Mouse (Mus musculus) olfactory bulb, adult 2 months (tissue): ENCODE measurements around the gene Rgma. TPM values are rescaled to one million over a fixed set of nuclear protein-coding genes. Genes with fewer than 3 reads are reported as not detected.
A peak's percentile ranks its signal among the peaks of the same experiment; 100 is the strongest.

Experiments
- H3K27ac ChIP-seq: fragments of 200-500 bp; 2 replicates; pipeline ENCODE4 v1.5.1; 2012; ENCODE audit warnings: low read depth, low read length; ENCODE audit not compliant: insufficient read depth
- H3K4me1 ChIP-seq: fragments of 200-500 bp; 2 replicates; pipeline ENCODE4 v1.6.1; 2012; ENCODE audit warnings: low read length; ENCODE audit not compliant: control insufficient read depth, insufficient read depth
- H3K4me3 ChIP-seq: fragments of 200-500 bp; 2 replicates; pipeline ENCODE4 v1.5.1; 2012; ENCODE audit warnings: mild to moderate bottlenecking, low read depth, low read length, moderate library complexity; ENCODE audit not compliant: insufficient read depth
- CTCF ChIP-seq: fragments of 200-500 bp; IDR thresholded peaks from 2 replicates; pipeline ENCODE4 v1.5.1; 2012; ENCODE audit warnings: low read depth, mild to moderate bottlenecking, low read length, moderate library complexity; ENCODE audit not compliant: insufficient read depth
- POLR2A ChIP-seq: fragments of 200-500 bp; IDR thresholded peaks from 2 replicates; pipeline ENCODE4 v1.6.1; 2012; ENCODE audit warnings: mild to moderate bottlenecking, low read depth, low read length, moderate library complexity; ENCODE audit not compliant: insufficient read depth
- WGBS: fragments of 180-500 bp; shearing (Covaris S2); methylation state at CpG from one replicate; pipeline ENCODE4 v1.1.7; 2018; 5-methylcytosine and 5-hydroxymethylcytosine counted together
- polyA plus RNA-seq: library from polyadenylated mRNA; stranded (reverse); fragments of >200 nt; gene quantifications from 2 replicates; pipeline ENCODE4 v1.2.4, GENCODE M21; 2012; ENCODE audit warnings: low replicate concordance; ENCODE audit not compliant: missing spikeins, insufficient read depth, insufficient read length

Rgma gene
- polyA plus RNA-seq, 1 experiment: not detected

- TF ChIP-seq POLR2A (no peak), CTCF (0 out of 2 replicates have a peak, but pooled peaks have one; percentile 37)
- Histone ChIP-seq H3K4me1 (peaks cover 11% of the 10 kb centered on the region), H3K4me3 (no peak overlapping the region), H3K27ac (no peak overlapping the region)
- 21% methylated on average over 12 of the region's 12 CpGs for WGBS
These were observed 47.2 kb downstream of the Rgma start for GRCm38 (mm10) chr7:73422223-73423113.

GRCm38 (mm10) chr7:73423236-73423635 is 47.9 kb downstream of the Rgma start:
- peaks cover 11% of the 10 kb centered on the region for H3K4me1 ChIP-seq
- no peak overlapping the region for H3K4me3 ChIP-seq
- H3K27ac ChIP-seq: no peak overlapping the region
- no peak for TF ChIP-seq POLR2A
- TF ChIP-seq CTCF: no peak
- WGBS: 65% methylated on average over 13 of the region's 13 CpGs

GRCm38 (mm10) chr7:73424243-73424642 is 48.9 kb downstream of the Rgma start:
- TF ChIP-seq CTCF (no peak), POLR2A (no peak)
- 37% methylated on average over 3 of the region's 3 CpGs for WGBS
- H3K4me3 ChIP-seq: no peak overlapping the region
- no peak overlapping the region for H3K27ac ChIP-seq
- peaks cover 11% of the 10 kb centered on the region for H3K4me1 ChIP-seq

- TF ChIP-seq POLR2A: no peak
- no peak for TF ChIP-seq CTCF
- H3K4me3 ChIP-seq: no peak overlapping the region
- H3K4me1 ChIP-seq: peaks cover 11% of the 10 kb centered on the region
- no peak overlapping the region for H3K27ac ChIP-seq
- 51% methylated on average over 3 of the region's 3 CpGs for WGBS
These were observed 49.4 kb downstream of the Rgma start for GRCm38 (mm10) chr7:73424705-73425104.

DNA sequence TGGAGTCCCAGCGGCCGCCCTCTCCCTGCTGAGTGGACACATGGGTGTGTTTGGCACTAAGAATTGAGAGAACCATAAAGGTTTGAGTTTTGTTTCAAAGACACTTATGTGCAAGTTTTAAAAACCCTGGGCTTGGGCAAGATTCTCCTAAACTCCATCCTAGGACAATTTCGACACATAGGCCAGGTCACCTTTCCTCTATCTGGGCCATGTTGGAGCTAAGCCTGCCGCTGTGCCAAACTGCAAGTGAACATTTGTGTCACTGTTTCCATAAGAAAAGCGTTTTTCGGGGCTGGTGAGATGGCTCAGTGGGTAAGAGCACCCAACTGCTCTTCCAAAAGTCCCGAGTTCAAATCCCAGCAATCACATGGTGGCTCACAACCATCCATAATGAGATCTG is 50.1 kb downstream of the Rgma start:
- Histone ChIP-seq H3K4me3 (no peak overlapping the region), H3K4me1 (peaks cover 11% of the 10 kb centered on the region), H3K27ac (no peak overlapping the region)
- 93% methylated on average over 7 of the region's 7 CpGs for WGBS
- TF ChIP-seq CTCF (no peak), POLR2A (no peak)

DNA sequence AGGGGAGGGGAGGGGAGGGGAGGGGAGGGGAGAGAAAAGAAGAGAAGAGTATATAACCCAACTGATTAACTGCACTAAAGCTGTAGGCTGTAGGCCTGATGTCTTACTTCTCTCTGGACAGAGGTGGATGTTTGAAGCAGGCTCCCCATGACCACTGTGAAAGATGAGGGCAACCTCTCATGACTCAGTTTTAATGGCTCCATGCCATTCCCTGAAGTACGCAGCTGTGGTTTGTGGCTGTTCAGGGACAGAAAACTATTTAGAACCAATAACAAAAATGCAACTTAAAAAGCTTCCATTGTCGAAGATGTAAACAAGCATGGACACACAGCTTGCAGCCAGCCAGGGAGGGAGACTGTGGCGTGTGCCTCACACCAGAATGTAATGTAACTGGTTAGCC is 50.9 kb downstream of the Rgma start:
- WGBS: 49% methylated on average over 3 of the region's 3 CpGs
- H3K27ac ChIP-seq: no peak overlapping the region
- TF ChIP-seq POLR2A: no peak
- TF ChIP-seq CTCF: no peak
- peaks cover 11% of the 10 kb centered on the region for H3K4me1 ChIP-seq
- H3K4me3 ChIP-seq: no peak overlapping the region

GRCm38 (mm10) chr7:73426752-73427386 is 51.6 kb downstream of the Rgma start:
- TF ChIP-seq CTCF (no peak), POLR2A (no peak)
- Histone ChIP-seq H3K4me3 (no peak overlapping the region), H3K4me1 (peaks cover 11% of the 10 kb centered on the region), H3K27ac (no peak overlapping the region)
- WGBS: 78% methylated on average over 8 of the region's 8 CpGs

DNA sequence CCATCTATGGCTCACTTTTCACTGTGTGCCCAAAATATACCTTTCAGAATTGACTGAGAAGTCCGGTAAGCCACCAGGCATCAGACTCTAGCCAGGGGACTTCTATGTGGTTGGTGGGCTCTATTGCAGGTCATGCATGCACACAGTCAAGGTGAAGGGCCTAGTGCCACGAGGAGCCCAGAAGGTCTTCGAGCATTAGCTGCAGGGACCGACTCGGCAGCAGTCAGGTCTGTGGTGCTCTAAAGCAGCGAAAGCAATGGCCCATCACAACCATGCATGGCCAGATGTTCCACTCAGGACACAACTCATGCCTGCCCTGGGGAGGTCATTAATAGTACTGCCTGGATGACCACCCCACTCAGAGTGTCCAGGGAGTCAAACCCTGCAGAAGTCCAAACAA is 52.5 kb downstream of the Rgma start:
- TF ChIP-seq CTCF (no peak), POLR2A (no peak)
- Histone ChIP-seq H3K4me3 (no peak overlapping the region), H3K27ac (no peak overlapping the region), H3K4me1 (peaks cover 11% of the 10 kb centered on the region)
- WGBS: 94% methylated on average over 6 of the region's 6 CpGs

- 85% methylated on average over 3 of the region's 3 CpGs for WGBS
- H3K27ac ChIP-seq: no peak overlapping the region
- no peak overlapping the region for H3K4me3 ChIP-seq
- peaks cover 8% of the 10 kb centered on the region for H3K4me1 ChIP-seq
- TF ChIP-seq POLR2A (no peak), CTCF (no peak)
These were observed 53.2 kb downstream of the Rgma start for GRCm38 (mm10) chr7:73428525-73428924.
